Mouse (Mus musculus) megakaryocyte-erythroid progenitor cell, adult 5-6 weeks (primary cell): ENCODE measurements around the gene Skint11. TPM values are rescaled to one million over a fixed set of nuclear protein-coding genes. Genes with fewer than 3 reads are reported as not detected.
"Not testable (repeated sequence)": the region's sequence is repeated elsewhere in the genome, so short reads cannot be mapped to it uniquely, and the experiment has no call there.

ENCODE experiments used
- ATAC-seq: replicated peaks from 2 replicates; pipeline ENCODE4 v1.8.0; 2016; ENCODE audit warnings: mild to moderate bottlenecking, inconsistent platforms; ENCODE audit not compliant: severe bottlenecking, poor library complexity, low FRiP score, low TSS enrichment
- total RNA-seq, 2 experiments: library from RNA; stranded (forward) in 1 of 2; stranded (reverse) in 1 of 2; fragments of 200-1000, 215-1000 nt in 1 of 2; fragments of >200 nt in 1 of 2; fragmentation: Nextera tagmentation in 1 of 2; gene quantifications; 2 replicates each; pipeline ENCODE4 v1.2.3; 2014 to 2017

Gene Skint11
- total RNA-seq (2014; fragmentation: Nextera tagmentation) (not detected in 2 replicates), total RNA-seq (2017) (not detected in 2 replicates)

- ATAC-seq, result no peak
Measured at GRCm38 (mm10) chr4:114163084-114163483, at the start of gene Skint11. Gene Skint11 (plus strand): TSS chr4:114163384.

GRCm38 (mm10) chr4:114161149-114161548, 2.0 kb upstream of the Skint11 start:
- no peak for ATAC-seq

GRCm38 (mm10) chr4:114172898-114173297, 9.7 kb downstream of the Skint11 start:
- ATAC-seq, result not testable (repeated sequence)

- ATAC-seq, result not testable (repeated sequence)
Measured at GRCm38 (mm10) chr4:114256906-114257305, 93.7 kb downstream of the Skint11 start.

Other genes with a start within 250 kb of the Skint11 start
- not detected in 2 replicates for gene Skint5, start 163.9 kb upstream of the Skint11 start, total RNA-seq (2014; fragmentation: Nextera tagmentation)
- gene Skint5, start 163.9 kb upstream of the Skint11 start, total RNA-seq (2017), result not detected in 2 replicates
- gene Trabd2b, start 243.3 kb downstream of the Skint11 start, total RNA-seq (2014; fragmentation: Nextera tagmentation), result not detected in 2 replicates
- gene Trabd2b, start 243.3 kb downstream of the Skint11 start, total RNA-seq (2017), result not detected in 2 replicates